Mouse (Mus musculus): ENCODE results near the gene Tekt5. TPM values are rescaled to one million over a fixed set of nuclear protein-coding genes. Genes with fewer than 3 reads are reported as not detected.

Tekt5 gene
- polyA plus RNA-seq, 1 experiment from 2014 or later: not detected

DNA sequence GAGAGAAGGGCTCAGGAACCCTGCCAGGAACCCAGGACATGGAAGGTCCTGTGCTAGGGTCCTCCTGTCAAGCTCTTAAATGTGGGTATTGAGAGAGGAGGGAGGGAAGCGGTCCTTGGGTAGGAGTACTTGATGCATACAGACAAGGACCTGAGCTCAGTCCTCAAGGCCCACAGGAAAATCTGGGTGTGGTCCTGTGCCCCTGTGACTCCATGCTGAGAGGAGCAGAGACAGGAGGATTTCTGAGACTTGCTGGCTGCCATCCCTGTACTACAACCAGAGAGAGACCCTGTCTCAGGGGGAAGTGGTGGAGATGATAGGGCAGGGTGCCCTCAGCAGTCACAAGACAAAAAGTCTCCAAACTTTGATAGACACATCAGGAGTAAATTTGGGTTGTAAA, 25.3 kb downstream of the Tekt5 start:
- no peak for DNase-seq (ENCODE audit: low spot score)
- H3K36me3 ChIP-seq: no peaks in the 10 kb centered on the region
- WGBS: 85% methylated on average over 1 of the region's 1 CpGs
- no peaks in the 10 kb centered on the region for H3K27me3 ChIP-seq (ENCODE audit: low read depth, poor library complexity, severe bottlenecking)
- no peak overlapping the region for H3K4me3 ChIP-seq
- no peaks in the 10 kb centered on the region for H3K9me3 ChIP-seq (replicated peaks)
- peaks cover 49% of the 10 kb centered on the region for H3K4me1 ChIP-seq
- H3K27ac ChIP-seq: peak overlapping the region; percentile 69

DNA sequence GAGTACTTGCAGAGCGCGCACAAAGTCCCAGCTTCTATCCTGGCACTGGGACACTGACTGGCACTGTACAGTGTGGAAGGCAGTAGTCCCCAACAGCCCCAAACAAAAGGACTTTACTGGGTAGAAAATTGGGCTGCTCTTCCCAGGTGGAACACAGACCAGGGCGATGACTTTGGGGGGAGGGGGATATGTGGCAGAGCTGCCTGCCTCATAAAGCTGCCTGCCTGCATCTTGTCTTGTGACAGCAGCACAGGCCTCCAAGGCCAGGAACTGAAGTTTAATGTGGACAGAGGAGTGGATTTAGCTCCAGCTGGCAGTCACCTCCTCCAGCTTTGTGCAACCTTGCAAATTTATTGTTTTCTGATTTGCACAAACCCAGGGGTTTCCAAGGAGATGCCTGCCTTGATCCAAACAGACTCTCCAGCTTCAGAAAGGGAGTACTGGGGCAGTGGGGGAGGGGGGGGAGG, 25.8 kb downstream of the Tekt5 start:
- H3K36me3 ChIP-seq: no peaks in the 10 kb centered on the region
- DNase-seq (ENCODE audit: low spot score): peak; percentile 51
- H3K9me3 ChIP-seq (replicated peaks): no peaks in the 10 kb centered on the region
- H3K27ac ChIP-seq: peak overlapping the region; percentile 69
- no peaks in the 10 kb centered on the region for H3K27me3 ChIP-seq (ENCODE audit: low read depth, poor library complexity, severe bottlenecking)
- no peak overlapping the region for H3K4me3 ChIP-seq
- 61% methylated on average over 3 of the region's 3 CpGs for WGBS
- H3K4me1 ChIP-seq: peaks cover 46% of the 10 kb centered on the region

DNA sequence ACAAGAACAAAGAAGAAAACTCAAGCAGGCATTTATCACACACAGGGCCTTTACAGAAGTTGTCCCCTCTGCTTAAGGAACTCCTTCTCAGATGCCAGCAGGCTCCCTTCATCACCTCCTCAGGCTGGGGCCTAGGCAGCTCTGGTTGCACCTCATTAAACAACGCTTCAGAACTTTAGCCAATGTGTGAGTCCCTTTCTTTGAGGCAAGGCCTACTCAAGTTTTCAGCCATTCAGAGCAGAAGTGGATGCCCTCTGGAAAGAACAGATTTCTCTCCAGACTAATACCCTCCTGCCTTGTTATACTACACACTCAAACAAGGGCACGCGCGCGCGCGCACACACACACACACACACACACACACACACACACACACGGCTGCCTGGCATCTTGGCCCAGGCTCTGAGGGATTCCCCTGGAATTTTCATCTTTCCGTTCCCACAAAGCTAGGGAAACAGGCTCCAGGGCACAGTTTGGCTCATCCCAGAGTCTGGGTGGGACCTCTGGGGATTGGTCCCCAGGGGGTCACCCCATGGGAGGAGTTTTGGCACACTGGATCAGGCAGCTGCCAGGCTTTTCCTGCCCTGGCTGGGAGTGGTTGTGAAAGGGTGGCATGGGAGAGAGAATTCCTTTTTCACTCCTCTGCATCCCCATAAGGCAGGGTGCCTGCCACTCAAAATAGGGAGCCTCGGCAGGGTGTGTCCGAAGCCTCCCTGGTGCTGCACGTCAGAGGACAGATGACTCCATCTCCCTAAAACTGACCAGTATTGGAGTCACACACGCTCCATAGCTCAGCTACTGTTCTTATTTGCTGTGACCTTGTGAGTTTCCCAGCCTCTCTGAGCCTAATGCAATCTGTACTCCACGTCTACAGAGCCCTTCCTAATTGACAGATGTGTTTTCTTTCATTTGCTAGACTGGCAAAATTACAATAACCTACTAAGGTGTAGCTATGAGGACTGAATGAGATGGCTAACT, 28.8 kb downstream of the Tekt5 start:
- H3K9me3 ChIP-seq (replicated peaks): no peaks in the 10 kb centered on the region
- H3K27ac ChIP-seq: peak overlapping the region; percentile 78
- no peaks in the 10 kb centered on the region for H3K36me3 ChIP-seq
- H3K4me3 ChIP-seq: no peak overlapping the region
- no peaks in the 10 kb centered on the region for H3K27me3 ChIP-seq (ENCODE audit: low read depth, poor library complexity, severe bottlenecking)
- DNase-seq (ENCODE audit: low spot score): peak; percentile 54
- WGBS: 71% methylated on average over 14 of the region's 14 CpGs
- peaks cover 41% of the 10 kb centered on the region for H3K4me1 ChIP-seq

DNA sequence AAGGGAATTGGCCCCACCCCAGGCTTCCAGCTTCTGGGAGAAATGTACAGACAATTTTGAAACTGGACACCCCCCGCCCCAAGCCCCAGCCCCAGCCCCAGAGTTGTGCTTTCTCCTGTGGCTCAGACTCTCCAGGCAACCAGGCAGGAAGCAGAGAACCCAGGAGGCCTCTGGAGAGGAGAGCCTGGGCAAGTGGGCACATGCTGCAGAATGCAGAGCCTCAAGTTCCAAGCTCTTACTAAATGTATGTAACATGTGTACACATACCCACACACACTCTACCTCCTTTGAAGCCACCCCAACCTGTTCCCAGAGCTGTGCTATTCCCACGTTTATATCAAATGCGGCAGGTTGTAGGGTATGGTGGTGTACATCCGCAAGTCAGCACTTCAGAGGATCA, 29.5 kb downstream of the Tekt5 start:
- H3K27ac ChIP-seq: peak overlapping the region; percentile 78
- DNase-seq (ENCODE audit: low spot score): no peak
- peaks cover 37% of the 10 kb centered on the region for H3K4me1 ChIP-seq
- 85% methylated on average over 4 of the region's 4 CpGs for WGBS
- H3K27me3 ChIP-seq (ENCODE audit: low read depth, poor library complexity, severe bottlenecking): no peaks in the 10 kb centered on the region
- no peaks in the 10 kb centered on the region for H3K36me3 ChIP-seq
- H3K4me3 ChIP-seq: no peak overlapping the region
- H3K9me3 ChIP-seq (replicated peaks): no peaks in the 10 kb centered on the region

DNA sequence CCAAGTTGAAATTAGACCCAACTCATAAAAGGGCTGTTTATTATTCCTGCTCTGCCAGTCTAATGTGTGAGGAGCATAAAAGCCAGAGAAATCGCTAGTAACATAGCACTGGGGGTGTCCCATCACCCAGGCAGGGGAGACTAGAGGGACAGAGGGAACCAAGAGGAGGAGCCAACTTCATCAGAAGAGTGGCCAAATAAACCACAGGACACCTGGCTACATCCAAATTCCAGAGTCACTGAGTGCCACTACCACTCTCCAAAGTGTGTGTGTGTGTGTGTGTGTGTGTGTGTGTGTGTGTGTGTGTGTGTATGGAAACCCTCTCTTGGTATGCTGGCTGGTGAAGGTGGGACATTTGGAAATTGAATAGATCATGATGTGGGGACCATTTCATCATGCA, 32.2 kb downstream of the Tekt5 start:
- Histone ChIP-seq H3K4me3 (no peak overlapping the region), H3K9me3 (replicated peaks) (no peaks in the 10 kb centered on the region), H3K4me1 (peaks cover 19% of the 10 kb centered on the region), H3K36me3 (no peaks in the 10 kb centered on the region), H3K27me3 (ENCODE audit: low read depth, poor library complexity, severe bottlenecking) (peaks cover 5% of the 10 kb centered on the region; the same call in 1 of the 2 replicates), H3K27ac (no peak overlapping the region)
- no peak for DNase-seq (ENCODE audit: low spot score)
- WGBS: 78% methylated on average over 1 of the region's 1 CpGs

DNA sequence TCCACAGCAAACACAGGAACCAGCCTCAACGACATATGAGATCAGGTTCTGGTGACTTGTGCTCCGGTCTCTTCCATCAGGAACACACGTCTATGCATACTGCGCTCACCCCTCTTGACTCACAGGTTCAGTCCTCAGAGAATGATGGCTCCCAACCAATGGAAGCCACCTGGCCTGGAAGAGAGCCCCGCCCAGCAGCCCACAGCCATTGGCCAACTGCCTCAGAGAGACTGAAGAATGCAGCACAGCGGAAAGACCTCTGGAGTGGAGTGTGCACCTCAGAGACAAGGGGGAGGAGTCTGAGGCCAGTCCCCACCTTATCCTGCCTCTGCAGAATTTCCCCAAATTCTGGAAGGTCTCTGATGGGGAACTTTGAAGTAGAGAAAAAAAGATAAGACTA, 36.0 kb downstream of the Tekt5 start:
- H3K36me3 ChIP-seq: no peaks in the 10 kb centered on the region
- no peak for DNase-seq (ENCODE audit: low spot score)
- no peaks in the 10 kb centered on the region for H3K9me3 ChIP-seq (replicated peaks)
- H3K27me3 ChIP-seq (ENCODE audit: low read depth, poor library complexity, severe bottlenecking): peaks cover 5% of the 10 kb centered on the region; the same call in 1 of the 2 replicates
- H3K27ac ChIP-seq: no peak overlapping the region
- no peak overlapping the region for H3K4me3 ChIP-seq
- H3K4me1 ChIP-seq: peaks cover 8% of the 10 kb centered on the region
- 84% methylated on average over 6 of the region's 6 CpGs for WGBS

DNA sequence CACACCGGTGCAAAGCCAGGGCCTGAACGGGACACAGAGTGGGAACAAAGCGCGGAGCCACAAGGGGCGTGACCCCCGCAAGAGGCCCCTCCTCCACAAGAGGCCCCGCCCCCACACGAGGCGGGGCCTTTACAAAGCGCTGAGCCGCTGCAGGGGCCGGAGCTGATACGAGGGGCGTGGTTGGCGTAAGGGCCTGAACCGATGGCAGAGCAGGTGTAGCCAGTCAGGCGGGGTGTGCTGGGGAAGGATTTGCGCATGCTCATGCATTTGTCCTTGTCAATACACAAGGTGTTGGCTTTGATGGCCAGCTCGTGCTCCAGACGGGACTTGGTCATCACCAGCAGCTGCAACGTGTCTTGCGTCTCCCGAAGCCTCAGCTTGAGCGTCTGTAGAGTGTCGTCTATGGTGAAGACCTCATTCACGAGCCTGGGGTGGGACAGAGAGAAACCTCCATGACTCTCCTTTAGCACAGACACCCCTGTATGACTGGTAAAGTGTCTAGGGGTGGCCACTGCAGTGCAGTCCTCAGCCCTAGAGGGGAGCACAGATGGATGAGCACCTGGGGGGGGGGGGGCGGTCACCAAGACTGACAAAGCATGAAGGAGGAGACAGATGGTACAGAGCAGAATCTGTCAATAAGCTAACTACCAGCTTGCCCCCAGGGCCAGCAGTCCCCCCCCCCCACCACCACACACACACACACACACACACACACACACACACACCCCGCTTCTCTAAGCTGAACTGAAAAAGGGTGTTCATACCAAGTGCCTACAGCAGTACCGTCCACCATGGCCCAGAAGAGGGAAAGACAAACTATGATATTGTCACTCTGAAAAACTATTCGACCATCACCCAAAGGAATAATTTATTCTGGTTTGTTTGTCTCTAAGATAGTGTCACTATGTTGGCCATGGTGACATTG, 37.0 kb downstream of the Tekt5 start:
- Histone ChIP-seq H3K27ac (peak overlapping the region; percentile 61), H3K4me1 (peaks cover 8% of the 10 kb centered on the region), H3K27me3 (ENCODE audit: low read depth, poor library complexity, severe bottlenecking) (peaks cover 5% of the 10 kb centered on the region; the same call in 1 of the 2 replicates), H3K36me3 (no peaks in the 10 kb centered on the region), H3K4me3 (peak overlapping the region; percentile 37), H3K9me3 (replicated peaks) (no peaks in the 10 kb centered on the region)
- 17% methylated on average over 29 of the region's 30 CpGs for WGBS
- peak; percentile 79 for DNase-seq (ENCODE audit: low spot score)

DNA sequence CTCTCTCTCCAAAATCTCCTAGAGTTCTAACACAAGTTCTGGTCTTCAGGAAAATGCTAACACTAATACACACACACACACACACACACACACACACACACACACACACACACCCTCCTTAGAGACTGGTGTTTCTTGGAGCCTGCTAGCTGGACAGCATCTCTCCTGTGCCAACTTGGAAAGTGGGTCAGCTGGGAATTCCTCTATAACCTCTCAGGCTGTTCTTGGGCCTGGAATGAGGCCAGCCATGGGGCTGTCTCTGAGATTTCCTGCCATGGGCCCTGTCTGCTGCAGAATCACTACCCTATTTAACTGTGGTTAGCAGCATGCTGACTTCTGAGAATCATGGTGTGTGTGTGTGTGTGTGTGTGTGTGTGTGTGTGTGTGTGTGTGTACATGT, 40.3 kb downstream of the Tekt5 start:
- no peak overlapping the region for H3K4me3 ChIP-seq
- H3K27me3 ChIP-seq (ENCODE audit: low read depth, poor library complexity, severe bottlenecking): peaks cover 5% of the 10 kb centered on the region; the same call in 1 of the 2 replicates
- H3K4me1 ChIP-seq: peaks cover 8% of the 10 kb centered on the region
- no peaks in the 10 kb centered on the region for H3K9me3 ChIP-seq (replicated peaks)
- no peak overlapping the region for H3K27ac ChIP-seq
- H3K36me3 ChIP-seq: no peaks in the 10 kb centered on the region
- DNase-seq (ENCODE audit: low spot score): no peak

DNA sequence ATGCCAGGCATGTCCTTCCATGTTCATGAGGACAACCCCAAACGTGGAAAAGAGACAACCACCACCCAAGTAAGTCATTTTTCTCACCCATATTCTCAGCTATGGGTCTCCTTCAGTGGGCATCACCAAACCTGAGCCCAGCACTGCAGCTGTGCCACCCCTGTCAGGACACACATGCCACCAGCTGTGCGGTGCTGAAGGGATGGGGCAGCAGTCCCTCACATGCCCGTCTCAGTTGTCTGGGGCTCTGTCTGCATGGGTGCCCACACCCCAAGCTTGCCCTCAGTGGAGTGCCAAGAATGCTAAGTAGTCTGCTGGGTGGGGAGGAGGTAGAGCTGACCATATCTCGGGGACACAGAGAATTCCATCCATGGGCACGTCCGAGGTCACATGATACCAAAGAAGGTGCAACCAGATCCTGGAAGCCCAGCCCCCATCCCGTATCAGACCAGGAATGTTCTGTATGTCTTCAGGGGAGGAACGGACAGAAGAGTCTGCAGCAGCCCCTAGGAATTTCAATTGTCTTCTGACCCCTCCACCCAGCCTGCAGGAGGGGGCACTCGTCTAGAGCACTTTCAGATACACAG, 44.1 kb downstream of the Tekt5 start:
- H3K27ac ChIP-seq: no peak overlapping the region
- H3K9me3 ChIP-seq (replicated peaks): no peaks in the 10 kb centered on the region
- 66% methylated on average over 9 of the region's 9 CpGs for WGBS
- DNase-seq (ENCODE audit: low spot score): no peak
- no peaks in the 10 kb centered on the region for H3K4me1 ChIP-seq
- no peak overlapping the region for H3K4me3 ChIP-seq
- no peaks in the 10 kb centered on the region for H3K36me3 ChIP-seq
- H3K27me3 ChIP-seq (ENCODE audit: low read depth, poor library complexity, severe bottlenecking): no peaks in the 10 kb centered on the region

DNA sequence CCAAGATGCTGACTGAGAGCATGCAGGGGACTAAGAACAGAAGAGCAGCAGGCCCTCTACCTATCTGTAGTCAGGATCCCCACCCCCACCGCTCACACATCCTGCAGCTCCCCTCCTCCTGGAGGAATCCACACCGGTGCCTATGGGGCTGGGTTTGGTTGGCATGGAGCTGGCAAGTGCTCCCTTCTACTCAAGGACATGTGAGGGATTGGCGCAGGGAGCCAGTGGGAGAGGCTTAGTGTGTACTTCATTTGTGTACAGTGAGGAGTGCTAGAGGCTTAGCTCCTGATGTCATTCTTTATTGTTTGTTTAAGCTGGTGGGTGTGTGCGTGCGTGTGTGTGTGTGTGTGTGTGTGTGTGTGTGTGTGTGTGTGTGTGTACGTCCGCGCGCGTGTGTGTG, 45.4 kb downstream of the Tekt5 start:
- H3K9me3 ChIP-seq (replicated peaks): no peaks in the 10 kb centered on the region
- H3K36me3 ChIP-seq: no peaks in the 10 kb centered on the region
- no peak for DNase-seq (ENCODE audit: low spot score)
- 0 out of 2 replicates have a peak overlapping the region, but pooled peaks have one; percentile 27 for H3K27ac ChIP-seq
- 82% methylated on average over 10 of the region's 10 CpGs for WGBS
- H3K4me3 ChIP-seq: no peak overlapping the region
- H3K4me1 ChIP-seq: no peaks in the 10 kb centered on the region
- no peaks in the 10 kb centered on the region for H3K27me3 ChIP-seq (ENCODE audit: low read depth, poor library complexity, severe bottlenecking)

DNA sequence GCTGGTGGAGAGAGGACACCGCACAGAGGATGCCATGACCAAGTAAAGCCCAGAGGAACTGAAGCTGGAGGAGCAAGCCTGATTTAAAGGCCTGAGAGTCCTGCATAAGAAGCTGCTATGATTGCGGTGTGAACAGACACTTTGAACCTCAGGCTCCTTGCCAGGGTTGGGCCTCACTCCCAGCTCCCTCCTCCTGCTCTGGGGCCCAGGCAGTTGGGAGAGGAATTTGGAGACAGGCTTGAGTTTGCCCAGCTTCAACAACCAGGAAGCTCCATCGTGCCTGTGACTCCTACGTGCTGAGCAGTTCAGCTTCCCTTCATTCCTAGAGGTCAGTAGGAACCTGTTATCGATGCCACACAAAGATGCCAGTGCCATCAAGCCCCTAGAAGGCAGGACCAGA, 45.9 kb downstream of the Tekt5 start:
- no peak for DNase-seq (ENCODE audit: low spot score)
- Histone ChIP-seq H3K4me1 (no peaks in the 10 kb centered on the region), H3K36me3 (no peaks in the 10 kb centered on the region), H3K9me3 (replicated peaks) (no peaks in the 10 kb centered on the region), H3K27ac (0 out of 2 replicates have a peak overlapping the region, but pooled peaks have one; percentile 27), H3K4me3 (no peak overlapping the region), H3K27me3 (ENCODE audit: low read depth, poor library complexity, severe bottlenecking) (no peaks in the 10 kb centered on the region)
- WGBS: 67% methylated on average over 5 of the region's 5 CpGs

DNA sequence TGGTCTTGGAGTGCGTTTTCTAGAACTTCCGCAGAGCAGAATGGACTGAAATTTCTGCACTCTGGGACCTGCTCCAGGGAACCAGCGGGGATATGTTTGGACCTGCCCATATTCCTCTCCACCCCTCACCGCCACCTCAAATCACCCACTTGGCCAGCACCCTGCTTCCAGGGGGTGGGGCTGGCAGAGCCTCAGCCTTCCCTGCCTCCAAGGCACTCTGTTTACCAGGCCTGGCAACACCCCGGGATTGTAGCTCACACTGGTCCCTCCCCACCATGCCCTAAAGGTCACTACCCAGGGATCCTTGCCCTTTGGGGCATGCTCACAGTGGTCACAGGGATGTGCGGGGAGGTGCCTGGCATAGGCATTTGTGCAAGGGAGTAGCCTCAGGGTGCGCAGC, 47.7 kb downstream of the Tekt5 start:
- Histone ChIP-seq H3K4me3 (no peak overlapping the region), H3K36me3 (no peaks in the 10 kb centered on the region), H3K4me1 (no peaks in the 10 kb centered on the region), H3K27me3 (ENCODE audit: low read depth, poor library complexity, severe bottlenecking) (no peaks in the 10 kb centered on the region), H3K9me3 (replicated peaks) (no peaks in the 10 kb centered on the region), H3K27ac (no peak overlapping the region)
- DNase-seq (ENCODE audit: low spot score): no peak
- 86% methylated on average over 7 of the region's 7 CpGs for WGBS
